Comparison of ENCODE assay signal across 20 mouse cellular contexts in the genomic region with DNA sequence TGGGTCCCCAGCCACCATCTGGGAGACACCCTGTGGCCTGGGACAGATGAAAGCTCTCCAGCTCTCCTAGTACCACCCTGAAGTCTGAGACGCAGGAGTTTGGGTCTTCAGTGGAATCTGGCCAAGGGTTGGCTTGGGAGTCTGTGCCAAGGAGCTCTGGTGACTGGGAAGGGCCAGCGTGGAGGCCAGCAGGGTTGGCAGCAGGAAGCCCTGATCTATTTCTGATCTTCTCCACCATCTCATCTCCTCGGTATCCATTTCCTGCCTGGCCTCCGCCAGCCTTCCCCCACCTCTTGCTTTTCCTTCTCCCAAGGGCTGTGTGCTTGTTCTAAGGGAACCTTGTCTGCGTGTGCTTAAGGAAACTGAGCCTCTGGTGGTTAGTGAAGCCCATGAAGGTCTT. TPM values are rescaled to one million over a fixed set of nuclear protein-coding genes. Genes with fewer than 3 reads are reported as not detected.
"Had no signal": no experiment of that assay in that cellular context is flagged by ENCODE, and none has a peak within 500 bp of the region (broad histone marks: within the 10 kb centered on the region; RNA-seq: fewer than 3 reads in every experiment).

No protein-coding gene starts in this region.

- H3K27me3 ChIP-seq: limb, embryonic 12.5 days; midbrain, embryonic 12.5 days; neural tube, embryonic 13.5 days; stomach, embryonic 15.5 days had no signal

- H3K9ac ChIP-seq: limb, embryonic 12.5 days; liver, embryonic 14.5 days; midbrain, embryonic 12.5 days; neural tube, embryonic 13.5 days; stomach, embryonic 15.5 days had no signal

- DNase-seq: kidney, postnatal 36 days; layer of hippocampus, adult 9-11 months; layer of hippocampus, postnatal 36 days; lung, adult 2 months; retina, postnatal 1 day; thymus, adult 2 months; thymus, postnatal 25 days had no signal

- H3K4me1 ChIP-seq: limb, embryonic 12.5 days; midbrain, embryonic 12.5 days; neural tube, embryonic 13.5 days; stomach, embryonic 15.5 days had no signal

- H3K36me3 ChIP-seq: limb, embryonic 12.5 days; midbrain, embryonic 12.5 days; neural tube, embryonic 13.5 days; stomach, embryonic 15.5 days had no signal

- H3K27ac ChIP-seq: kidney, postnatal 0 days; limb, embryonic 12.5 days; liver, embryonic 14.5 days; midbrain, embryonic 12.5 days; neural tube, embryonic 13.5 days; stomach, embryonic 15.5 days had no signal

- ATAC-seq: lung, postnatal 0 days; midbrain, embryonic 16.5 days had no signal

- H3K9me3 ChIP-seq: limb, embryonic 12.5 days; midbrain, embryonic 12.5 days; neural tube, embryonic 13.5 days; stomach, embryonic 15.5 days had no signal

- H3K4me3 ChIP-seq: limb, embryonic 12.5 days; midbrain, embryonic 12.5 days; neural tube, embryonic 13.5 days; stomach, embryonic 15.5 days had no signal

- H3K4me2 ChIP-seq: limb, embryonic 12.5 days; midbrain, embryonic 12.5 days; neural tube, embryonic 13.5 days; stomach, embryonic 15.5 days had no signal

RNA-seq across cellular contexts. Expression of a gene that starts 41.7 kb away (rescaled TPM):
- total RNA-seq: layer of hippocampus, adult 18-20 months; layer of hippocampus, postnatal 36 days; left cerebral cortex, adult 8-10 months; left cerebral cortex, postnatal 25 days; megakaryocyte-erythroid progenitor cell, adult 5-6 weeks had no signal
- polyA plus RNA-seq: kidney, postnatal 0 days; limb, embryonic 12.5 days; liver, embryonic 14.5 days; lung, postnatal 0 days; midbrain, embryonic 12.5 days; midbrain, embryonic 16.5 days; neural tube, embryonic 13.5 days; testis, adult 2 months had no signal
